Mouse (Mus musculus): ENCODE results near the gene Zfp970. TPM values are rescaled to one million over a fixed set of nuclear protein-coding genes. Genes with fewer than 3 reads are reported as not detected.

Zfp970 gene
- 3.4 and 4.2 TPM in 2 replicates for polyA plus RNA-seq (2015; fragmentation: Nextera tagmentation; extraction: Ambion mirVana)

GRCm38 (mm10) chr2:177464676-177465075 is at the start of gene Zfp970:
TSS of gene Zfp970 (plus strand) at chr2:177464733.

GRCm38 (mm10) chr2:177498067-177498466 is 33.5 kb downstream of the Zfp970 start, which contains the start of gene Gm14403:
TSS of gene Gm14403 (plus strand) at chr2:177498215.

Other genes with a start within 250 kb of the Zfp970 start
- gene Gm14409, start 197.7 kb upstream of the Zfp970 start, polyA plus RNA-seq (2015; fragmentation: Nextera tagmentation; extraction: Ambion mirVana), result not detected in 2 replicates
- not detected in 2 replicates for gene Gm14412, start 140.4 kb upstream of the Zfp970 start, polyA plus RNA-seq (2015; fragmentation: Nextera tagmentation; extraction: Ambion mirVana)
- gene Gm14418, start 66.4 kb upstream of the Zfp970 start, polyA plus RNA-seq (2015; fragmentation: Nextera tagmentation; extraction: Ambion mirVana), result 0.94 and 1.8 TPM in 2 replicates
- gene Gm14403, start 33.5 kb downstream of the Zfp970 start, polyA plus RNA-seq (2015; fragmentation: Nextera tagmentation; extraction: Ambion mirVana), result 1.0 and 1.1 TPM in 2 replicates
- gene Gm14406, start 113.5 kb downstream of the Zfp970 start, polyA plus RNA-seq (2015; fragmentation: Nextera tagmentation; extraction: Ambion mirVana), result not detected in 2 replicates